Mouse (Mus musculus): ENCODE measurements around the gene Dusp10. TPM values are rescaled to one million over a fixed set of nuclear protein-coding genes. Genes with fewer than 3 reads are reported as not detected.

Dusp10 gene
- polyA plus RNA-seq, 1 experiment from 2014 or later: 6.6 TPM

DNA sequence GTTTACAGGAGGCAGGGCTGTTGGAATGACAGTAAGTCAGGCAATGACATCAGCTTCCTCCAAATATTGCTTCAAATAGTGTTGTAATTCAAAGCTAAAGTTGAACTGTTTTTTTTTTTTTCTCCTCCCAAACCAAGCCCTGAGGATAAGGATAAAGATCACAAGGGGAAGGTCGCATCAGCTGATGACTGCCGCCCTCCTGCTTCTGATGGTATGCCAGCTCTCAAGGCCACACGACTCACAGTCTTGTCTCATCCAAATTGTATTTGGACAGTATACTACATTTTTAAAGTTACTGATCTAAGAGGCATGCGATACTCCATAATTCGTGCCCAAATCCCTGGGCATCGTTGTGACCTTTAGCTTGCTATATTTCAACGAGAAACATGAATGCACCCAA, 70.1 kb downstream of the Dusp10 start:
- H3K4me2 ChIP-seq (replicated peaks): no peak overlapping the region
- no peaks in the 10 kb centered on the region for H3K36me3 ChIP-seq
- no peaks in the 10 kb centered on the region for H3K4me1 ChIP-seq
- ATAC-seq (ENCODE audit: low FRiP score, low read depth): no peak
- WGBS: 93% methylated on average over 7 of the region's 7 CpGs
- H3K9ac ChIP-seq: no peak overlapping the region
- H3K27me3 ChIP-seq (replicated peaks): no peaks in the 10 kb centered on the region
- no peak overlapping the region for H3K4me3 ChIP-seq
- H3K27ac ChIP-seq: no peak overlapping the region
- no peaks in the 10 kb centered on the region for H3K9me3 ChIP-seq

DNA sequence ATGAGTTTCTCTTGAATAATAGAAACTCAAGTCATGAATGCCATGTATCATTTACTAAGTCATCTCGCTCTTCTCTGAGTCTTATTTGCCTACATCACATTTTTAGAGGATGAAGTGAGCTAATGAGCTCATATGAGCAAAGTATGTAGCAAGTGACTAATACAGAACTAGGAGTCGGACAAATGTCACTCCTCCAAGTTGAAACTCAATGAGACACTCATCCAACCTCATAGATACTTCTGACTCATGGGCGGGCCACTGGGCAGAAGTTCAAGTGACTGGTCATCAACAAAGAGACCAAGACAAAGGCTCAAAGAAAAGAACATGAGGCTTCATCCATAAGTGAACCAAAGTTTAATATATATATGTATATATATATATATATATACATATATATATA, 71.9 kb downstream of the Dusp10 start:
- no peak for ATAC-seq (ENCODE audit: low FRiP score, low read depth)

DNA sequence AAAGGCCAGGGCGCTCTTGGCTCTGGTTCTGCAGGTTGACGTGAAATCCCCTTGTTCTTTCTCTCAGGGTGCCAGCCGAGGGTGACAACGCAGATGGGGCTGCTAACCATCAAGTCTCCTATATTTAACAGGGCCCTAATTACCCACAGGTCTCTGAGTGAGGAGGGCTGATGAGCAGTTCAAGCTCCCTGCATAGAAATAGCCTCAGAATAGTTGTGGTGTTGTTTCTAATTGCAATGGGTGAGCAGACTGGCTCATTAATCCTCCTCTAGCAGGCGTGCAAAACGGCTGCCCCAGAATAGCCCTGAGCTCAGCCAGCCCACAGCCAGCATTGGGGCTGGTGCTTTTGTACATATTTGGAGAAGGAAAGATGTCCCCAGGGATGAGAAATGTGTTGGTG, 77.4 kb downstream of the Dusp10 start:
- H3K27ac ChIP-seq: no peak overlapping the region
- no peak overlapping the region for H3K9ac ChIP-seq
- H3K27me3 ChIP-seq (replicated peaks): no peaks in the 10 kb centered on the region
- no peaks in the 10 kb centered on the region for H3K36me3 ChIP-seq
- no peak overlapping the region for H3K4me3 ChIP-seq
- WGBS: 44% methylated on average over 6 of the region's 6 CpGs
- H3K4me1 ChIP-seq: no peaks in the 10 kb centered on the region
- no peak for ATAC-seq (ENCODE audit: low FRiP score, low read depth)
- no peak overlapping the region for H3K4me2 ChIP-seq (replicated peaks)
- H3K9me3 ChIP-seq: no peaks in the 10 kb centered on the region

More for the DNA sequence above, 71.9 kb downstream of the Dusp10 start:
- H3K9me3 ChIP-seq: no peaks in the 10 kb centered on the region
- no peaks in the 10 kb centered on the region for H3K36me3 ChIP-seq
- H3K4me1 ChIP-seq: no peaks in the 10 kb centered on the region
- H3K4me3 ChIP-seq: no peak overlapping the region
- no peak overlapping the region for H3K4me2 ChIP-seq (replicated peaks)
- no peak overlapping the region for H3K27ac ChIP-seq
- H3K9ac ChIP-seq: no peak overlapping the region
- 89% methylated on average over 3 of the region's 3 CpGs for WGBS
- H3K27me3 ChIP-seq (replicated peaks): no peaks in the 10 kb centered on the region

DNA sequence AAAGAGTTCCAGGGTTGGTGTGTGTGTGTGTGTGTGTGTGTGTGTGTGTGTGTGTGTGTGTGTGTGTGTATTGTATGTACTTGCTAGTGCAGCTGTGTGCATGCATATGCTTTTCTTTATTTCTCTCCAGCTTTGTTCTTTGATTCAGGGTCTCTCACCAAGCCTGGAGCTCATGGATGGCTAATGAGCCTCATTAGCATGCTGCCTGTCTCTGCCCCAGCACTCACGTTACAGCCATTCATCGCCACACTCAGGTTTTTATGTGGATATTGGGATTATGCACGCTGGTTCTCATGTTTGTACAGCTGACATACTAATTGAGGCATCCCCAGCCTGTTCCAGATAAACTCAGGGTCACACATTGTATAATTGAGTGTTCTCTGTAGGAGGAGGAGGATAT, 81.8 kb downstream of the Dusp10 start:
- no peaks in the 10 kb centered on the region for H3K36me3 ChIP-seq
- H3K4me1 ChIP-seq: no peaks in the 10 kb centered on the region
- no peak for ATAC-seq (ENCODE audit: low FRiP score, low read depth)
- H3K27me3 ChIP-seq (replicated peaks): no peaks in the 10 kb centered on the region
- no peak overlapping the region for H3K4me3 ChIP-seq
- H3K27ac ChIP-seq: no peak overlapping the region
- 29% methylated on average over 3 of the region's 3 CpGs for WGBS
- no peaks in the 10 kb centered on the region for H3K9me3 ChIP-seq
- H3K4me2 ChIP-seq (replicated peaks): no peak overlapping the region
- no peak overlapping the region for H3K9ac ChIP-seq

DNA sequence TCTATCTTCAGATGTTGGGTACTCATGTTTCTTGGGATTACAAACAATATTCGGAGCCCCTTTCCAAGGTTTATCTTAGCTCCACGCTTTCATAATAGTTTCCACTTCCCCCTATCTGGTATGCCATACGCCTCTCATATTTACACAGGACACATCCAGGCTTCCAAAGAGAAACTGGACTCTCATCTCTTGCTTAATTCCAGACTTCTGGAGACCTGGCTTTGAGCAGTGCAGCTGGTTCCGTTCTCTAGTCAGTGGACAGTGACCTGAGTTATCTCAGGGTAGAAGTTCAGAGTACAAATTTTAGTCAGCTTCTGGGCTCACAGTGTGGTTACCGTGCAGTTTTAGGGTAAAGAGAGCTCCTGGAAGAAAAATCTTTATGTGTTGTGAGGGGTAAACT, 87.3 kb downstream of the Dusp10 start:
- no peaks in the 10 kb centered on the region for H3K4me1 ChIP-seq
- H3K27me3 ChIP-seq (replicated peaks): no peaks in the 10 kb centered on the region

DNA sequence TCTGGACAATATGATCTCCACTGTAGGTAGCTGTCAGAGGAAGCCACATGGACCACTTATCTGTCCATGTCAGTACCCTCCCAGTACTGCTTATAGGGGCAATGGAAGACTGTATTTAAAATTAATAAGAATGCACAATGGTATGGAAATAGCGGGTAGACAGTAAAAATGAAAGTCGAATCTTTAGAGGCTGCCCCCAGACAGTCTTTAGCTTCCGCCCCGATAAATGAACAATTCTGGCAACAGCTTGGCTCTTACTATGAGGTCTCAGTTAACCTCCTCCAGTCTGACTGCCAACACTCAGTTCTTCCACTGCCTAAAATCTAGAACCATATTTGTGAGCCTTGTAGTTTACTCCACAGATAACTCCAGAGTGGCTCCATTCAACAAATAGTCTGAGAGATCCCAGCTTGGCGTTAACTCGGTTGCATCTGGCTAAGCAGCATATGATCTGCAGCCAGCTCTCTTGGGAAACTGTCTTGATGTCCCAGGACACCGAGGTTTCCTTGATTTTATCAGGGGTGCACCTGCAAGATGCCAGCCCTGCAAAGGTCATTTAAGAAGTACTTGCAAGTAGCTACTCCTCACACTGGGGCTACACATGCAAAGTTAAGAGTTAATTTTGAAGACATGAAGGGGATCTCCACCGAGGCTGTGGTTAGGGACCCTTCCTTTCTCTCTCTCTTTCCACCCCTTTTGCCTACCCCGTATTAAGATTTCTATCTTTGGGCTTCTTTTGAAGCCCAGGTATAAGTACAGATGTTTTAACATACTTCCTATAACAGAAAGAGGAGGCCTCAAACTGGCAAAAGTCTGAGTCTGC, 88.0 kb downstream of the Dusp10 start:
- no peaks in the 10 kb centered on the region for H3K27me3 ChIP-seq (replicated peaks)
- no peaks in the 10 kb centered on the region for H3K36me3 ChIP-seq
- H3K9ac ChIP-seq: no peak overlapping the region
- no peak overlapping the region for H3K27ac ChIP-seq
- H3K9me3 ChIP-seq: no peaks in the 10 kb centered on the region
- no peak overlapping the region for H3K4me3 ChIP-seq
- H3K4me2 ChIP-seq (replicated peaks): no peak overlapping the region
- ATAC-seq (ENCODE audit: low FRiP score, low read depth): no peak
- WGBS: 92% methylated on average over 9 of the region's 9 CpGs
- no peaks in the 10 kb centered on the region for H3K4me1 ChIP-seq

More for the DNA sequence above, 87.3 kb downstream of the Dusp10 start:
- Histone ChIP-seq H3K4me3 (no peak overlapping the region), H3K27ac (no peak overlapping the region), H3K9ac (no peak overlapping the region), H3K4me2 (replicated peaks) (no peak overlapping the region), H3K9me3 (no peaks in the 10 kb centered on the region), H3K36me3 (no peaks in the 10 kb centered on the region)
- 93% methylated on average over 5 of the region's 5 CpGs for WGBS
- ATAC-seq (ENCODE audit: low FRiP score, low read depth): no peak

DNA sequence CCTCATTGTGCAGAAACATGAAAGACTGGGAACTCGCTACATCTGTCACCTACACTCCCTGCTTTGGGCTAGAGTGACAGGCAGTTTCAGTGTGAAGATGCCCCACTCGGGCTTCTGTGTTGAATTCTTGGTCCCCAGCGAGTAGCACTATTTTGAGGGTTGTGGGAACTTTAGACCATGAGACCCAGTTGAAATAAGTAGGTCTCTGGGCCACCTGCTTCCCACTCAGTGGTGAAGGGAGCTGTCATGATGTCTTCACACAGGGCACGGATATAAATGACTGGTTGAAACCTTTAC, 88.6 kb downstream of the Dusp10 start:
- no peaks in the 10 kb centered on the region for H3K27me3 ChIP-seq (replicated peaks)
- no peaks in the 10 kb centered on the region for H3K4me1 ChIP-seq
- H3K4me3 ChIP-seq: no peak overlapping the region
- H3K9ac ChIP-seq: no peak overlapping the region
- no peaks in the 10 kb centered on the region for H3K9me3 ChIP-seq
- H3K27ac ChIP-seq: no peak overlapping the region
- H3K36me3 ChIP-seq: no peaks in the 10 kb centered on the region
- no peak overlapping the region for H3K4me2 ChIP-seq (replicated peaks)
- no peak for ATAC-seq (ENCODE audit: low FRiP score, low read depth)
- WGBS: 81% methylated on average over 4 of the region's 4 CpGs

DNA sequence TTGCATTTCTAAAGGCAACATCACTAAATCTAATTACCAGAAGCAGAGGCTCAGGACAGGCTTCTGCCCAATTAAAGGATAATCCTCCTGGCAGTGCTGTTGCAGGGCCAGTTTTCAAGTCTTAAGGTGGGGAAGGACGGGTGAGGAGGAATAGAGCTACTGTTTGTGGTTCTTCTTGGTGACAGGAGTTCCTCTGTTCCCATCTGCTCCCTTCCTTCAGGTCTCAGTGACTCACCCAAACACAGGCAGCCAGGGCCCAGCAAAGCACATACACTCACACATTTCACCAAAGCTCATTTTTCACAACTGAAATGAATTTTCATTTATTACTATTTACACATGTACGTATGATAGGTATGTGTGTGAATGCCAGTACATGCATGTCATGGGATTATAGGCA, 93.7 kb downstream of the Dusp10 start:
- Histone ChIP-seq H3K4me3 (no peak overlapping the region), H3K36me3 (no peaks in the 10 kb centered on the region), H3K9ac (no peak overlapping the region), H3K4me1 (no peaks in the 10 kb centered on the region), H3K27me3 (replicated peaks) (no peaks in the 10 kb centered on the region), H3K4me2 (replicated peaks) (no peak overlapping the region), H3K9me3 (no peaks in the 10 kb centered on the region), H3K27ac (no peak overlapping the region)
- WGBS: 76% methylated on average over 2 of the region's 2 CpGs
- no peak for ATAC-seq (ENCODE audit: low FRiP score, low read depth)

DNA sequence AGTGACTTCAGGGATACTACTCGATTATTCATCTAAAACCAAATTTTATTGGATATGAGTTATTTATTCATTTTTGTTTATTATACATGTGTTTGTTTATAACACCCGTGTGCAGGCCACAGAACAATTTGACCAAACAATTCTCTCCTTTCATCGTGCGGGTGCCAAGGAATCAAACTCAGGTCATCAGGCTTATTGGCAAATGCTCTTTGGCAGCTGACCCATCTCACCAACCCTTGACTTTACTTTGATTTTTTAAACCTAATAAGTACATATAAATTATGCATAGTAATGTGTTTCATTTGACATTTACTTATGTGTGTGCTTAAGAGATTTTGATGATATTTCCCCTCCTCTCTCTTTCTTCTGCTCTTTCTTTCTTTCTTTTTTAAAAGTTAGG, 94.3 kb downstream of the Dusp10 start:
- Histone ChIP-seq H3K4me2 (replicated peaks) (no peak overlapping the region), H3K9me3 (no peaks in the 10 kb centered on the region), H3K4me1 (no peaks in the 10 kb centered on the region), H3K4me3 (no peak overlapping the region), H3K27ac (no peak overlapping the region), H3K9ac (no peak overlapping the region), H3K36me3 (no peaks in the 10 kb centered on the region), H3K27me3 (replicated peaks) (no peaks in the 10 kb centered on the region)
- 91% methylated on average over 4 of the region's 4 CpGs for WGBS
- no peak for ATAC-seq (ENCODE audit: low FRiP score, low read depth)

DNA sequence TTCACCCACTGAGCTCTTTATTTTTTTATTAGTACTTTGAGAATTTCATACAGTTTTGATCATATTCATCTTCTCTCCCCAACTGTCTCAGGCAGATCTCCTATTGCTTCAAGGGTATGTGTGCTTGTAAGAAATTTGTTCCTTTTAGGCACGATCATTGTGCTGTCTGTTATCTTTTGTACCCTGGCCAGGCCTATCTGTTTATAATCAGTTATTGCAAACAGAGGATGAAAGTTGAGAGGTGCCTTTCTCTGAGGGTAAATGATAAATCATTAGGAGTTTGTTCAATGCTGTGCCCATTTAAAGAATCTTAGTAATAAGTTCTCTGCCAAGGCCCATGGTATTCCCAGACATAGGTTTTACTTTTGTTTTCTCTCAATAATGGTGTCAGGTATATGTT, 95.2 kb downstream of the Dusp10 start:
- WGBS: 93% methylated on average over 1 of the region's 1 CpGs
- no peak for ATAC-seq (ENCODE audit: low FRiP score, low read depth)

DNA sequence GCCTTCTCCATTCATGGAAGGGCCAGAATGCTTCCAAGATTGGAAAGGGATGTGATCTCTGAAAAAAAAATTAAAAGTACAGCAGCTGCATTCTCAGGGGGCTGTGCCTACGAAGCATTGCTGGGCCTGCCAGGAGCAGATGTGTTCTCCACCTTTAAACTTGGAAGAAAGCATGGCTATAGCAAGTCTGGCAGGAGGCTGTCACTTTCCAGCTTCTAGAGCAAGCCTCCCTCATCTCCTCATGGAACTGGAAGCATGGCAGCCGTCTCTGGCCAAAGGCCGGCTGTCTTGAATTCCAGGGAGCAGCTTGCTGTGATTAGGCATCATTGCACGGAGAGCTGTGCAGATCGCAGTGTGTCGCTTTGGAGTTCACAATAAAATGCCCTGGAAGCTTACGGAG, 104.5 kb downstream of the Dusp10 start:
- Histone ChIP-seq H3K36me3 (no peaks in the 10 kb centered on the region), H3K27ac (no peak overlapping the region), H3K4me1 (no peaks in the 10 kb centered on the region), H3K9me3 (no peaks in the 10 kb centered on the region), H3K4me3 (no peak overlapping the region), H3K27me3 (replicated peaks) (no peaks in the 10 kb centered on the region), H3K4me2 (replicated peaks) (no peak overlapping the region), H3K9ac (no peak overlapping the region)
- ATAC-seq (ENCODE audit: low FRiP score, low read depth): no peak
- 87% methylated on average over 7 of the region's 7 CpGs for WGBS

More for the DNA sequence above, 95.2 kb downstream of the Dusp10 start:
- Histone ChIP-seq H3K36me3 (no peaks in the 10 kb centered on the region), H3K9me3 (no peaks in the 10 kb centered on the region), H3K4me1 (no peaks in the 10 kb centered on the region), H3K27ac (no peak overlapping the region), H3K4me2 (replicated peaks) (no peak overlapping the region), H3K9ac (no peak overlapping the region), H3K27me3 (replicated peaks) (no peaks in the 10 kb centered on the region), H3K4me3 (no peak overlapping the region)

DNA sequence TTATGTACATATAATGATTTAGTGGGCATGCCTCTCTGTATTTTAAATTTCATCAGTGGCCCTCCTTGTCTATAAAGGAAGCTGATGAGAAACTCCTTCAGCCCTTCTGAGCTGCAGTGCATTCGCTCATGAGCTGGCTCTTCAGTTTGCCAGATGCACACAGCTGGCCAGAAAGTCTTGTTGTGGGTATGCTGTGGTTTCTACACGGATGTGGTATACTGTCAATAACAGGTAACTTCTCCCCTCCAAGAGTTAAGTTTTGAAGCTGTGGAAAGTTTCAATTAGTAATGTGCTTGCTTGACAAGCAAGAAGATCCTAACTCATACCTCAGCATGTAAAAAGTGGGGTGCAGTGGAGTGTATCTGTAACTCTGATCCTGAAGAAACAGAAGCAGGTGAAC, 104.9 kb downstream of the Dusp10 start:
- H3K4me2 ChIP-seq (replicated peaks): no peak overlapping the region
- no peaks in the 10 kb centered on the region for H3K27me3 ChIP-seq (replicated peaks)
- H3K9ac ChIP-seq: no peak overlapping the region
- no peak overlapping the region for H3K4me3 ChIP-seq
- 82% methylated on average over 2 of the region's 2 CpGs for WGBS
- ATAC-seq (ENCODE audit: low FRiP score, low read depth): no peak
- no peaks in the 10 kb centered on the region for H3K36me3 ChIP-seq
- H3K27ac ChIP-seq: no peak overlapping the region
- H3K9me3 ChIP-seq: no peaks in the 10 kb centered on the region
- no peaks in the 10 kb centered on the region for H3K4me1 ChIP-seq

DNA sequence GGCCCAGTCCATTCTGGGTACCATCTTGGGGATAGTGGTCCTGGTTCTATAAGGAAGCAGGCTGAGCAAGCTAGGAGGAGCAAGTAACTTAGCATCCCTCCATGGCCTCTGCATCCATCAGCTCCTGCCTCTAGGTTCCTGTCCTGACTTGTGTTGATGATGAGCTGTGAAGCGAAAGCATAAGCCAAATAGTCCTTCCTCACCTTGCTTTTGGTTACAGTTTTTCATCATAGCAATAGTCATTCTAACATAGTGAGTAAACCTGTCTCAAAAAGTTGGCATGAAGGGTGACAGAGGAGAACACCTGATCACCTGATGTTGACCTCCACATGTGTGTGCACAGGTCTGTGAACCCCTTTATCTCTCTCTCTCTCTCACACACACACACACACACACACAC, 105.5 kb downstream of the Dusp10 start:
- Histone ChIP-seq H3K27ac (no peak overlapping the region), H3K36me3 (no peaks in the 10 kb centered on the region), H3K9me3 (no peaks in the 10 kb centered on the region), H3K9ac (no peak overlapping the region), H3K4me3 (no peak overlapping the region), H3K4me2 (replicated peaks) (no peak overlapping the region), H3K27me3 (replicated peaks) (no peaks in the 10 kb centered on the region), H3K4me1 (no peaks in the 10 kb centered on the region)
- no peak for ATAC-seq (ENCODE audit: low FRiP score, low read depth)
- 89% methylated on average over 1 of the region's 1 CpGs for WGBS

Data from neural tube, embryonic 12.5 days (tissue).